Mouse (Mus musculus) CD4-positive, CD25-positive, alpha-beta regulatory T cell (primary cell): Measurements from ENCODE around the gene Il2rb. TPM values are rescaled to one million over a fixed set of nuclear protein-coding genes. Genes with fewer than 3 reads are reported as not detected.

Experiments used
- polyA plus RNA-seq: library from polyadenylated mRNA; unstranded; fragments of 100-300 nt; shearing (Covaris generic); gene quantifications from one replicate; pipeline ENCODE4 v1.2.1, GENCODE M21; 2017

Gene Il2rb
- 978 TPM for polyA plus RNA-seq

GRCm38 (mm10) chr15:78494968-78495406 is at the start of gene Il2rb:
Gene Il2rb, minus strand, starts transcription at chr15:78495271.

GRCm38 (mm10) chr15:78544561-78545001 is 49.5 kb upstream of the Il2rb start, which contains the start of gene Sstr3:
Gene Sstr3, minus strand, starts transcription at chr15:78544685.

GRCm38 (mm10) chr15:78530671-78531450 is 35.8 kb upstream of the Il2rb start, which contains the start of gene C1qtnf6:
Gene C1qtnf6, minus strand, starts transcription at chr15:78531416.

GRCm38 (mm10) chr15:78468379-78468937 is 26.6 kb downstream of the Il2rb start, which contains the start of gene Tmprss6:
Gene Tmprss6, minus strand, starts transcription at chr15:78468634.

Other genes starting within 250 kb of the Il2rb start
- not detected for gene Csf2rb2, start 189.6 kb downstream of the Il2rb start, polyA plus RNA-seq
- gene Csf2rb, start 169.5 kb downstream of the Il2rb start, polyA plus RNA-seq = 0.72 TPM
- not detected for gene Tex33, start 99.4 kb downstream of the Il2rb start, polyA plus RNA-seq
- gene Tst, start 89.4 kb downstream of the Il2rb start, polyA plus RNA-seq = 1.3 TPM
- gene Mpst, start 88.9 kb downstream of the Il2rb start, polyA plus RNA-seq = 7.1 TPM
- gene Kctd17, start 66.7 kb downstream of the Il2rb start, polyA plus RNA-seq = 23.3 TPM
- gene Tmprss6, start 26.6 kb downstream of the Il2rb start, polyA plus RNA-seq = not detected
- 5.8 TPM for gene C1qtnf6, start 36.1 kb upstream of the Il2rb start, polyA plus RNA-seq
- gene Sstr3, start 49.4 kb upstream of the Il2rb start, polyA plus RNA-seq = not detected
- gene Rac2, start 77.5 kb upstream of the Il2rb start, polyA plus RNA-seq = 2,566 TPM
- gene Cyth4, start 101.8 kb upstream of the Il2rb start, polyA plus RNA-seq = 392 TPM
- 0.04 TPM for gene Elfn2, start 223.5 kb upstream of the Il2rb start, polyA plus RNA-seq